Mouse (Mus musculus) forebrain, postnatal 0 days (tissue): ENCODE data around the gene Hist1h1t. TPM values are rescaled to one million over a fixed set of nuclear protein-coding genes. Genes with fewer than 3 reads are reported as not detected.
"Not testable (repeated sequence)": the region's sequence is repeated elsewhere in the genome, so short reads cannot be mapped to it uniquely, and the experiment has no call there.

ENCODE experiments used
- ATAC-seq: fragments of 200-750 bp; cut with Nextera tagmentation; 2 replicates; pipeline ENCODE4 v1.8.0; 2017; ENCODE audit warnings: mild to moderate bottlenecking, moderate library complexity
- DNase-seq: peaks from one replicate; pipeline ENCODE4 v3.0.0-alpha.2; 2015
- H3K27ac ChIP-seq: fragments of 300-500 bp; sonication (generic); 2 replicates; pipeline ENCODE4 v1.5.1; 2014; ENCODE audit warnings: low read depth, mild to moderate bottlenecking, antibody characterized with exemption, low read length, moderate library complexity, mixed read lengths
- H3K27me3 ChIP-seq: fragments of 300-500 bp; sonication (generic); 2 replicates; pipeline ENCODE4 v1.6.1; 2014; ENCODE audit warnings: mild to moderate bottlenecking, low read length, mixed read lengths; ENCODE audit not compliant: insufficient read depth
- H3K36me3 ChIP-seq: fragments of 300-500 bp; sonication (generic); 2 replicates; pipeline ENCODE4 v1.6.1; 2014; ENCODE audit warnings: mild to moderate bottlenecking, moderate library complexity; ENCODE audit not compliant: insufficient read depth
- H3K4me1 ChIP-seq: fragments of 300-500 bp; sonication (generic); 2 replicates; pipeline ENCODE4 v1.6.1; 2014; ENCODE audit warnings: antibody characterized with exemption; ENCODE audit not compliant: insufficient read depth
- H3K4me2 ChIP-seq: fragments of 300-500 bp; sonication (generic); 2 replicates; pipeline ENCODE4 v1.6.1; 2014; ENCODE audit warnings: low read depth, mild to moderate bottlenecking, moderate library complexity
- H3K4me3 ChIP-seq: fragments of 300-500 bp; sonication (generic); 2 replicates; pipeline ENCODE4 v1.5.1; 2014; ENCODE audit warnings: low read depth, low read length, mixed read lengths
- H3K9ac ChIP-seq: fragments of 300-500 bp; sonication (generic); 2 replicates; pipeline ENCODE4 v1.6.1; 2014; ENCODE audit warnings: mild to moderate bottlenecking
- H3K9me3 ChIP-seq: fragments of 300-500 bp; sonication (generic); 2 replicates; pipeline ENCODE4 v1.6.1; 2016; ENCODE audit warnings: low read length
- CTCF ChIP-seq: sonication (generic); IDR thresholded peaks from 2 replicates; pipeline ENCODE4 v1.5.1; 2016; ENCODE audit warnings: antibody characterized with exemption, control low read depth, low read depth
- WGBS: fragments of 180-500 bp; shearing (Covaris S2); extraction: QIAGEN DNeasy Blood & Tissue Kit; methylation state at CpG from one replicate; pipeline ENCODE4 v1.1.7; 2014; 5-methylcytosine and 5-hydroxymethylcytosine counted together
- polyA plus RNA-seq: library from polyadenylated mRNA; unstranded; fragments of >200 nt; fragmentation: Nextera tagmentation; extraction: Ambion mirVana; gene quantifications from 2 replicates; pipeline ENCODE4 v1.2.1, GENCODE M21; 2015
- total RNA-seq: library from RNA; depleted of rRNA; stranded (reverse); fragments of >200 nt; gene quantifications from 2 replicates; pipeline ENCODE4 v1.2.3, GENCODE M21; 2014

Gene Hist1h1t
- total and polyA plus RNA-seq, 2 experiments from 2014 or later, result 1.3 TPM; not detected in 1

DNA sequence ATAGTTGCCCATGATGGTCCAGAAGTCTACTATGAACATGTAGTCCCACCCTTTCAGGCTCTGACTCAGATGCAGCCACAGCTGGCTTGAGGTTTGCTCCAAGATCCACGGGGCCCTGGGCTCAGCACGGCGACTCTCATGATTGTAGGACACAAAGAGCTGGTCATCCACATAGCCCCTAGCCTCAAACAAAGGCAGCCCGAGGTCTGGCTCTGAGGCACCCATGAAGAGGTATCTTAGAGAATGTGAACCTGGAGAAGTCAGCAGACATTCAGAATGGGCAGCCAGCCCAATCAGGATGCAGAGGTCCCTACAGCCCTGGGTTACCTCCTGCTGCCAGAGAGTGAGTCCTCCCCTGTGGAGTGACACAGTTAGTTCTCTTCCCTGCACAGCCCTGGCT, 12.4 kb downstream of the Hist1h1t start:
- Histone ChIP-seq H3K4me3 (no peak overlapping the region), H3K36me3 (no peaks in the 10 kb centered on the region), H3K27ac (no peak overlapping the region), H3K9me3 (no peaks in the 10 kb centered on the region), H3K27me3 (no peaks in the 10 kb centered on the region; the same call in 1 of the 2 replicates), H3K9ac (no peak overlapping the region), H3K4me2 (no peak overlapping the region), H3K4me1 (no peaks in the 10 kb centered on the region)
- no peak for TF ChIP-seq CTCF
- WGBS, result 88% methylated on average over 4 of the region's 4 CpGs
- ATAC-seq, result no peak
- DNase-seq, result no peak

DNA sequence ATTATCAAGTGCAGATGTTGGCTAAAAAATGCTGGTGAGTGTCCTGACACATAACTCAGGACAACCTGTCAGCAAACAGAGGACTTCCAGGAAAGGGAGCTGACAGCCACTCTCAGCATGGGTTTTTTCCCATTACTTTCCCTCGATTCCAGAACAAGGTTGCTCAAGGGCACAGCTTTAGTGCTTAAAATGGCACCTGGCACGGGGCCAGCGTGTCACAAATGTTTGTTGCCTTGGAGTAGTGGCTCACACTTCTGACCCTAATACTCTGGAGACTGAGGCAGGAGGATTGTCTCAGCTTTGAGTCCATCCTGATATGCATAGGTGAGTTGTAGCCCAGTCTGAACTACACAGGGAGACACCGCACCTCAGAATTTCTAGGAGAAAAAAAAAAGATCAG, 13.0 kb downstream of the Hist1h1t start:
- no peak for TF ChIP-seq CTCF
- no peaks in the 10 kb centered on the region for H3K36me3 ChIP-seq
- H3K9ac ChIP-seq, result no peak overlapping the region
- H3K4me1 ChIP-seq, result no peaks in the 10 kb centered on the region
- no peaks in the 10 kb centered on the region for H3K9me3 ChIP-seq
- no peaks in the 10 kb centered on the region; the same call in 1 of the 2 replicates for H3K27me3 ChIP-seq
- H3K4me2 ChIP-seq, result no peak overlapping the region
- WGBS, result 71% methylated on average over 4 of the region's 4 CpGs
- no peak overlapping the region for H3K27ac ChIP-seq
- no peak overlapping the region for H3K4me3 ChIP-seq
- DNase-seq, result no peak
- ATAC-seq, result no peak

DNA sequence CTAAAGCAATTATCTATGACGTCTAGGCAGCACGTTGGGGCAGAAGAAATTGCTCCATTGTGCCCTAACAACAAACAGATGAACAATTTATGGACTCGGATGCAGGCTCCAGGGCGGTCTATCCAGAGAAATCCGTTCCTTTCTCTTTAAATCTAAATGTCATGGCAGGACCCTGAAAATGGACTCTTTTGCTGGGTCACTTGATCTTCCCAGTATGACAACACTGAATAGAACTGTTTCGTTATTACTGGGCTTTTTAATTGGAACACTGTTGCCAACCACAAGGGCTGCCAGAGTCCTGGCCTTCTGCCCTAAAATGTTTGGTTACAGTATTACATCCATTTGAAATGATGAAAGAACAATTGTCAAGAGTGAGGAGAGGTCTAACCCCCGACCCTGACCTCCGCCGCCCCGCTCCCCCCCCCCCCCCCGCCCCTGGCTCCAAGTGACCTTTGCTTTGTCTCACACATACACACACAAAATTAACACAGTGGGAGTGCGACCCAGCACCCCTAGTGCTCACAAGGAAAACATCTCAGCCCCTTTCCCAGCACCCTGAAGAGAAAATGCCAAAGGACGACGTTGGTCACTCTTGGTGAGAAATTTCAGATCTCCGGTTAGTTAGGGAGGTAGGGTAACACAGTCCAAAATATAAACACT, 14.2 kb downstream of the Hist1h1t start:
- TF ChIP-seq CTCF, result no peak
- H3K9me3 ChIP-seq, result no peaks in the 10 kb centered on the region
- peak overlapping the region; percentile 32 for H3K4me3 ChIP-seq
- H3K4me1 ChIP-seq, result no peaks in the 10 kb centered on the region
- ATAC-seq (peak; percentile 14; the same call in 1 of the 2 replicates), DNase-seq (no peak)
- no peak overlapping the region for H3K27ac ChIP-seq
- H3K4me2 ChIP-seq, result peak overlapping the region; percentile 52
- peak overlapping the region; percentile 32; the same call in 1 of the 2 replicates for H3K9ac ChIP-seq
- no peaks in the 10 kb centered on the region; the same call in 1 of the 2 replicates for H3K27me3 ChIP-seq
- 20% methylated on average over 15 of the region's 15 CpGs for WGBS
- H3K36me3 ChIP-seq, result no peaks in the 10 kb centered on the region

- Histone ChIP-seq H3K4me1 (no peaks in the 10 kb centered on the region), H3K4me3 (peak within 1 kb of the TSS; percentile 32), H3K4me2 (peak within 1 kb of the TSS; percentile 52), H3K27me3 (no peaks in the 10 kb centered on the region; the same call in 1 of the 2 replicates), H3K9ac (peak within 1 kb of the TSS; percentile 32), H3K36me3 (no peaks in the 10 kb centered on the region), H3K27ac (no peak within 1 kb of the TSS), H3K9me3 (no peaks in the 10 kb centered on the region)
- TF ChIP-seq CTCF, result no peak
- 4% methylated on average over 17 of the region's 17 CpGs for WGBS
- ATAC-seq (peak; percentile 60), DNase-seq (peak; percentile 18)
These were observed 14.9 kb downstream of the Hist1h1t start, which contains the start of gene Hfe for GRCm38 (mm10) chr13:23710374-23711089. Gene Hfe (minus strand): TSS chr13:23710854.

- Histone ChIP-seq H3K4me2 (no peak overlapping the region), H3K4me1 (no peaks in the 10 kb centered on the region), H3K9me3 (no peaks in the 10 kb centered on the region), H3K36me3 (no peaks in the 10 kb centered on the region), H3K27me3 (no peaks in the 10 kb centered on the region), H3K4me3 (no peak overlapping the region), H3K9ac (no peak overlapping the region), H3K27ac (no peak overlapping the region)
- no peak for TF ChIP-seq CTCF
- DNase-seq (no peak), ATAC-seq (no peak)
- 89% methylated on average over 5 of the region's 5 CpGs for WGBS
These were observed 20.8 kb downstream of the Hist1h1t start for GRCm38 (mm10) chr13:23716261-23717042.

- no peaks in the 10 kb centered on the region for H3K27me3 ChIP-seq
- H3K4me1 ChIP-seq, result no peaks in the 10 kb centered on the region
- TF ChIP-seq CTCF, result no peak
- ATAC-seq (no peak), DNase-seq (no peak)
- no peaks in the 10 kb centered on the region for H3K36me3 ChIP-seq
- no peak overlapping the region for H3K27ac ChIP-seq
- H3K9me3 ChIP-seq, result no peaks in the 10 kb centered on the region
- WGBS, result 60% methylated on average over 11 of the region's 11 CpGs
- no peak overlapping the region for H3K4me2 ChIP-seq
- H3K4me3 ChIP-seq, result no peak overlapping the region
- H3K9ac ChIP-seq, result no peak overlapping the region
These were observed 21.6 kb downstream of the Hist1h1t start for GRCm38 (mm10) chr13:23717176-23717575.

DNA sequence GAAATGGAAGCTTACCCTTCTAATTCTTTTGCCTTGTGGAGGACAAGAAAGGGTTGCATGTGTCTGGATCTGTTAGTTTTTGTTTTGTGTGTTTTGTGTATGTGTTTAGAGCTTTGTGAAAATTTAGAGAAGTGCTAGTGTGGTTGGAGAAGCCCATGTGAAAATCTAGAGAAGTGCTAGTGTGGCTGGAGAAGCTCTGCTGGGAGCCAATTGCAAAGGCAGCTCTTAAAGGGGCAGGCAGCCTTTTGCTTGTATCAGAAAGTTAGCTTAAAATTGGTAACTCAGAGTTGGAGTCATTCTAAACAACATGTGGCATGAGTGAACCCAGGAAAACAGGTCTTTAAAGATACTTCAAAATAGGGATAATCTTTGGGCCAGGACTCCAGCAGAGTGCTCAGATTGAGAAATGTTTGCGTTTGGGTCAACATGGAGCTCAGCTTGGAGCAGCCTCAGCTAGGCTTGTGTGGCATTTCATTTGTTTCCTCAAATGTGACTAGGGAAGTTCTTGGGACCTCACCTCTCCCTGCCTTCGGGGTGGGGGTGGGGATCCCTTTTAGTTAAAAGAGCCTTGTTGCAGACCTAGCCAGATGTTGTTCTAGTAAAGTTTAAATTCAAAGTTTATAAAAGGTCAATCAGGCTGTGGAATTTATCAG, 22.1 kb downstream of the Hist1h1t start:
- WGBS, result 15% methylated on average over 2 of the region's 2 CpGs
- not testable (repeated sequence) for ATAC-seq

More for the DNA sequence above, 22.1 kb downstream of the Hist1h1t start:
- H3K4me2 ChIP-seq, H3K27me3 ChIP-seq, H3K4me1 ChIP-seq, H3K9ac ChIP-seq, DNase-seq, H3K36me3 ChIP-seq, H3K27ac ChIP-seq, H3K4me3 ChIP-seq, H3K9me3 ChIP-seq: not testable (repeated sequence)
